Mouse (Mus musculus): ENCODE data around the gene Gm49368. TPM values are rescaled to one million over a fixed set of nuclear protein-coding genes. Genes with fewer than 3 reads are reported as not detected.

Gm49368 gene
- polyA plus RNA-seq, 1 experiment from 2014 or later, result not detected

DNA sequence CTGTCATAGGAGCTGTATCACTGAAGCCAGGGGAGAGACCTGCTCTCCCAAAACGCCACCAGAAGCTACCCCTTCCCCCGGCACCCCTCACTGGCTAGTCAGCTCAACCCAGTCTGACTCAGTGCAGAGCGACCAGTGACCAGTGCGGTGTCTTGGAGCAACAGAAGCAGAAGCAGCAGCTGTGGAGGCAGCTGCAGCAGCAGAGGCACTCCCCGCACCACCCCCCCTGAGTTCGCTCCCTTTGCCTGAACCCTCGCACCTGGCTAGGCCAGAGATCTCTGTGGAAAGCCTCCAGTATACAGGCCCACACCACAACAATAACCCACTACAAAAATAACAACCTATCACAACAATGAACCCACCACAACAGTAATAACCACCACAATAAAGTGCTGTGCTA, 3.9 kb upstream of the Gm49368 start:
- Histone ChIP-seq H3K27ac (replicated peaks) (no peak overlapping the region), H3K36me3 (no peaks in the 10 kb centered on the region), H3K9me3 (replicated peaks) (no peaks in the 10 kb centered on the region), H3K4me1 (no peaks in the 10 kb centered on the region), H3K4me3 (replicated peaks) (no peak overlapping the region), H3K9ac (replicated peaks) (no peak overlapping the region), H3K27me3 (replicated peaks) (no peaks in the 10 kb centered on the region), H3K4me2 (no peak overlapping the region)
- no peak for ATAC-seq (ENCODE audit: low FRiP score)
- 80% methylated on average over 7 of the region's 7 CpGs for WGBS

DNA sequence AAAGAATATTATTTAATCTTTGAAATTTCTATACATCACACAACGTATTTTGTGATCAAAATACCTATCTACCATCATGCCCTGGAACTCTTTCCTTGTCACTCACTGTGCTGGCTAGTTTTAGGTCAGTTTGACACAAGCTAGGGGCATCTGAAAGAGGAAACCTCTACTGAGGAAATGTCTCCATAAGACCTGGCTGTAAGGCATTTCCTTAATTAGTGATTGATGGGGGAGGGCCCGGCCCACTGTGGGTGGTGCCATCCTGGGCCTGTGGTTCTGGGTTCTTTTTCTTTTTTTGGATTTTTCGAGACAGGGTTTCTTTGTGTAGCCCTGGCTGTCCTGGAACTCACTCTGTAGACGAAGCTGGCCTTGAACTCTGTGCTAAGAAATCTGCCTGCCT, 3.4 kb upstream of the Gm49368 start:
- Histone ChIP-seq H3K9me3 (replicated peaks) (no peaks in the 10 kb centered on the region), H3K4me1 (no peaks in the 10 kb centered on the region), H3K4me3 (replicated peaks) (no peak overlapping the region), H3K27ac (replicated peaks) (no peak overlapping the region), H3K9ac (replicated peaks) (no peak overlapping the region), H3K27me3 (replicated peaks) (no peaks in the 10 kb centered on the region), H3K36me3 (no peaks in the 10 kb centered on the region), H3K4me2 (no peak overlapping the region)
- 77% methylated on average over 4 of the region's 4 CpGs for WGBS
- no peak for ATAC-seq (ENCODE audit: low FRiP score)

DNA sequence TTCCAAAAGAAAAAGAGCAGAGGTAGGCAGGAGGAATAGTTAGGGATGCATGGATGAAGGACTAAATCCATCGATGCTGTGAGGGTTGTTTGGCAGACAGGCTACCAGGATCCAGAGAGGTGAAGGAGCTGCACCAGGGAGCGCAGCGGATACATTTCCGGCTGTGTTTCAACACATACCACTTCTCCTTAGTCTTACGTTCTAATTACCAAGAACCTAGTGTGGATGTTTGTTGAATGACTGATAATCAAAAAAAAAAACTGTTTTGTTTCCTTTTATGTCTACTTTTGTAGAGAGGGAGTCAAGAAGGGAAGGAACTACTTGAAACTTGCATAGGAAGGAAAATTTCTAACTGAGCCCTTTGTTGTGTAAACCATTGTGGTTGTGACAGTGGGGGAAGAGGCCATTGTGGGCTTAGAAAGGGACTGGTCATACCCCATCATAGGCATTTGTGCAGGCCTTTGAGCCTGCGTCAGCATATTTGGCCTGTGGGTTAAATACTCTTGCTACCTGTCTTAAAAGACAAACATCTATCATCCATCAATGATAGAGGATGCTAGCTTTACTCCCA, 813 bp downstream of the Gm49368 start:
- 79% methylated on average over 6 of the region's 6 CpGs for WGBS
- no peaks in the 10 kb centered on the region for H3K4me1 ChIP-seq
- no peaks in the 10 kb centered on the region for H3K36me3 ChIP-seq
- no peak overlapping the region for H3K4me2 ChIP-seq
- H3K27ac ChIP-seq (replicated peaks), result no peak overlapping the region
- H3K9me3 ChIP-seq (replicated peaks), result no peaks in the 10 kb centered on the region
- H3K9ac ChIP-seq (replicated peaks), result no peak overlapping the region
- no peak for ATAC-seq (ENCODE audit: low FRiP score)
- no peak overlapping the region for H3K4me3 ChIP-seq (replicated peaks)
- H3K27me3 ChIP-seq (replicated peaks), result no peaks in the 10 kb centered on the region

DNA sequence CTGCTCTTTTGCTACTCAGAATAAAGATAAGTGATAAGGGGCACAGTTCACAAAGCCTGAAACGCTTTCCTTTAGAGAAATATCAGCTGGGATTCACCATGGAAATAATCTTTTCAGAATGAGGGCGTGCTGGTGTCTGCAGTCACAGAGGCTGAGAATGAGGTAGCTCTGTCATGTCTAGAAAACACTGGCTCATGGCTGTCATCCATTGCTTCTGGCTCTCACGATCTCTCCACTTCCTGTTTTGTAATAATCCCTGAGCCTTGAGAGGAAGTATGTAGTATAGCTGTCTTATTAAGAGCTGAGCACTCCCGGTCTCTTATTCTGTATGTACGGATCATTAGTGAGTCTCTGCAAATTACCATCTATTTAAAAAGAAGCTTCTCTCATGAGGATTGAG, 3.1 kb downstream of the Gm49368 start:
- WGBS, result 80% methylated on average over 5 of the region's 5 CpGs
- Histone ChIP-seq H3K4me3 (replicated peaks) (no peak overlapping the region), H3K27ac (replicated peaks) (no peak overlapping the region), H3K9me3 (replicated peaks) (no peaks in the 10 kb centered on the region), H3K4me2 (no peak overlapping the region), H3K36me3 (no peaks in the 10 kb centered on the region), H3K4me1 (no peaks in the 10 kb centered on the region), H3K9ac (replicated peaks) (no peak overlapping the region), H3K27me3 (replicated peaks) (no peaks in the 10 kb centered on the region)
- ATAC-seq (ENCODE audit: low FRiP score), result no peak

DNA sequence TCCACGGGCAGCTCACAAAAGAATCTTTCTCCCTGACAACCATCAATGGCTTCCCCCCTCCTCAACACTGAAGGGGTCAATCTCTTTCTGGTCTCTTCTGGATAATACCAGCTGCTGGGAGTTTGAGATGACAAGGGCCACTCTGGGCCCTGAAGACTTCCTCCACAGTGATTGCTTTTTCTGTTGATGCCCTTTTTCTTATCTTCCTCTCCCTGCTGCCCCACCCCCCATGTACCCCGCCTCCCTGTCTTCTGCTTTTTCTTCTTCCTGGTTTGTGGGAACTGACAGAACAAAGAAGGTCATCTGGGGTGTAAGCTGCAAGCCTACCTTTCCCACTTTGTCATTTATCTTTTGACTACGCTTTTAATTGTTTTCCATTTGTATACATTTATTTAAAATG, 5.4 kb downstream of the Gm49368 start:
- no peaks in the 10 kb centered on the region for H3K4me1 ChIP-seq
- no peak overlapping the region for H3K4me2 ChIP-seq
- no peak overlapping the region for H3K4me3 ChIP-seq (replicated peaks)
- WGBS, result 74% methylated on average over 3 of the region's 3 CpGs
- no peak overlapping the region for H3K27ac ChIP-seq (replicated peaks)
- no peak overlapping the region for H3K9ac ChIP-seq (replicated peaks)
- H3K27me3 ChIP-seq (replicated peaks), result no peaks in the 10 kb centered on the region
- no peaks in the 10 kb centered on the region for H3K36me3 ChIP-seq
- no peaks in the 10 kb centered on the region for H3K9me3 ChIP-seq (replicated peaks)
- no peak for ATAC-seq (ENCODE audit: low FRiP score)

DNA sequence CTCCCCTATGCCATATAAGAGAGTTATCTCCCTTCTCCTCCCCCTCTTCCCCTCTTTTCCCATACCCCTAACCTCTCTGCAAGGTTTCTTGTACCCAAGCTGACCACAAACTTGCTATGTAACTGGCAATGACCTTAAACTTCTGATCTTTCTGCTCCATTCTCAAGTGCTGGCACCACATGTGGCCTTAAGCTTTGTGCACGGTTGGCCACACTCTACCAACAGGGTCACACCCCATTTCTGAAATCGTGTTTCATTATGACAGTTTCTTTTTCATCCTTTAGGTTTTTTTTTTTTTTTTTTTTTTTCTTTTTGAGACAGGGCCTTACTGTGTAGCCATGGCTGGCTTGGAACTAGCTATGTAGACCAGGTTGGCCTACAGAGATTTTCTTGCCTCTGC, 7.4 kb downstream of the Gm49368 start:
- WGBS, result 71% methylated on average over 2 of the region's 2 CpGs
- H3K27ac ChIP-seq (replicated peaks), result no peak overlapping the region
- no peaks in the 10 kb centered on the region for H3K9me3 ChIP-seq (replicated peaks)
- H3K36me3 ChIP-seq, result no peaks in the 10 kb centered on the region
- H3K4me1 ChIP-seq, result no peaks in the 10 kb centered on the region
- H3K27me3 ChIP-seq (replicated peaks), result no peaks in the 10 kb centered on the region
- H3K9ac ChIP-seq (replicated peaks), result no peak overlapping the region
- H3K4me2 ChIP-seq, result no peak overlapping the region
- H3K4me3 ChIP-seq (replicated peaks), result no peak overlapping the region
- ATAC-seq (ENCODE audit: low FRiP score), result no peak

DNA sequence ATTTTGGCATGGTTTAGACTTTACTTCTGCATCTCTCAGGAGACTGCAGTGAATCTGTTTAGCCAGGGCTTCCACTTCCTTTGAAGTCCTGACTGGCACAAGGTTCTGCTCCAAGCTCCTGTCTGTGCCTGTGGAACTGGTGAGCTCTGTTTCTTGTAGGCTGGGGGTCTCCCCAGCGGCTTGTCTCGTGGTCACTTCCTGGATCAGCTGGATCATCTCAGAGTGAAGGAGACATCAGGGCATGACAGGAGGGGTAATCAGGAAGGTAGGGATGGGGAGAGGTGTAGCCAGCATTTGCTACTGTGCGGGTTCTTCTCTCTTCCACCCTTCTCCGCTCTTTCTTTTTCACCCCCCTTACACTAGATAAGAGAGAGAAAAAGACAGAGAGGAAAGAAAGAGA, 9.3 kb downstream of the Gm49368 start:
- Histone ChIP-seq H3K27ac (replicated peaks) (no peak overlapping the region), H3K4me3 (replicated peaks) (no peak overlapping the region), H3K9me3 (replicated peaks) (no peaks in the 10 kb centered on the region), H3K36me3 (no peaks in the 10 kb centered on the region), H3K27me3 (replicated peaks) (no peaks in the 10 kb centered on the region), H3K4me1 (no peaks in the 10 kb centered on the region), H3K9ac (replicated peaks) (no peak overlapping the region), H3K4me2 (no peak overlapping the region)
- WGBS, result 88% methylated on average over 4 of the region's 4 CpGs
- no peak for ATAC-seq (ENCODE audit: low FRiP score)

DNA sequence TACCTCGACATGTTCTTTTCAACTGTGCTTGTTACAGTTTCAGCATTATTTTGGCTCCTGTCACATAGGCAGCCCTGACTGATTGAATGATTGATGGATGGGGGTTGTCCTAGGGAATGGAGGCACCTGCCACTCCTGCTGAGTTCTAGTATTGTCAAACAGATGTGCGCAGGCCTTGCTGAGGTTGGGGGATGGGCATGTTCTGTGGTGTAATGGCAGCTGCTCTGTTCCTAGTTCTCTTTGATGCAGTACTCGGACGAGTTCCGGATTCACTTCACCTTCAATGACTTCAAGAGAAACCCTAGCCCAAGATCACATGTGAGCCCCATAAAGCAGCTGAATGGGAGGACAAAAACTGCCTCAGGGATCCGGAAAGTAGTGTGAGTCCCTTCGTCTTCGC, 17.5 kb downstream of the Gm49368 start:
- Histone ChIP-seq H3K27me3 (replicated peaks) (no peaks in the 10 kb centered on the region), H3K9ac (replicated peaks) (no peak overlapping the region), H3K27ac (replicated peaks) (no peak overlapping the region), H3K4me2 (no peak overlapping the region), H3K4me1 (no peaks in the 10 kb centered on the region), H3K36me3 (no peaks in the 10 kb centered on the region), H3K9me3 (replicated peaks) (no peaks in the 10 kb centered on the region), H3K4me3 (replicated peaks) (no peak overlapping the region)
- WGBS, result 77% methylated on average over 8 of the region's 8 CpGs
- ATAC-seq (ENCODE audit: low FRiP score), result no peak

DNA sequence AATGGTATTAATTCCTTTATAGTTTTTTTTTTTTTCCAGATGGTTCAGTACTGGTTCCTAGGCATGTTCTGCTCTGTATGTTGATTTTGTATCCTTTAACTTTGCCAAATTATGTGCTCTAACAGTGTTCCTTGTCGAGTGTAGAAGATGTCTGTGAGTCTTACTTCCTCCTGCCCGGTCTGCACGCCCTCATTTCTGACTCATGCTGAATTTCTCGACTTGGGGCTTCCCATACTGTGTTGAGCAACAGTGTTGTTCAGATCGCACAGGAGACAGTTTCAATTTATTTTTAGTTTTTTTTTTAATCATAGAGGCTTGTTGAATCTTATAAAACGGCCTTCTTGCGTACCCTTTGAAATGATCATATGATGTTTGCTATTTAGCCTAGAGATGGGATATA, 26.7 kb downstream of the Gm49368 start:
- no peak overlapping the region for H3K9ac ChIP-seq (replicated peaks)
- no peaks in the 10 kb centered on the region for H3K4me1 ChIP-seq
- H3K4me2 ChIP-seq, result no peak overlapping the region
- no peak overlapping the region for H3K27ac ChIP-seq (replicated peaks)
- no peak overlapping the region for H3K4me3 ChIP-seq (replicated peaks)
- no peaks in the 10 kb centered on the region for H3K27me3 ChIP-seq (replicated peaks)
- no peak for ATAC-seq (ENCODE audit: low FRiP score)
- WGBS, result 86% methylated on average over 7 of the region's 7 CpGs
- no peaks in the 10 kb centered on the region for H3K36me3 ChIP-seq
- no peaks in the 10 kb centered on the region for H3K9me3 ChIP-seq (replicated peaks)

DNA sequence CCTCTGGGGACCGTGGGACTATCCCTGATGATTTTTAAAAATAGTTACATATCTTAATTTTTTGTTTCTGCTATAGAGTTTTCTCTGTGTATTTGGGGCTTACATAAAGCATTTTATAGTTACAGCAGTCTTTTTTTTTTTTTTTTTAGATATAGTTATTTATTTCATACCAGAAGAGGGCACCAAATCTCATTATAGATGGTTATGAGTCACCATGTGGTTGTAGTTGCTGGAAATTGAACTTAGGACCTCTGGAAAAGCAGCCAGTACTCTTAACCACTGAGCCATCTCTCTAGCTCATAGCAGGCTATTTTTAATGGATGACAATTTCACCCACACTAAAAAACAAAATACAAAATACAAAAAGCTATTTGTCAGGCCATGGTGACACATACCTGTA, 35.7 kb downstream of the Gm49368 start:
- Histone ChIP-seq H3K36me3 (no peaks in the 10 kb centered on the region), H3K9me3 (replicated peaks) (no peaks in the 10 kb centered on the region), H3K4me2 (no peak overlapping the region), H3K9ac (replicated peaks) (no peak overlapping the region), H3K4me1 (no peaks in the 10 kb centered on the region), H3K4me3 (replicated peaks) (no peak overlapping the region), H3K27ac (replicated peaks) (no peak overlapping the region), H3K27me3 (replicated peaks) (no peaks in the 10 kb centered on the region)
- WGBS, result 82% methylated on average over 1 of the region's 1 CpGs
- no peak for ATAC-seq (ENCODE audit: low FRiP score)

DNA sequence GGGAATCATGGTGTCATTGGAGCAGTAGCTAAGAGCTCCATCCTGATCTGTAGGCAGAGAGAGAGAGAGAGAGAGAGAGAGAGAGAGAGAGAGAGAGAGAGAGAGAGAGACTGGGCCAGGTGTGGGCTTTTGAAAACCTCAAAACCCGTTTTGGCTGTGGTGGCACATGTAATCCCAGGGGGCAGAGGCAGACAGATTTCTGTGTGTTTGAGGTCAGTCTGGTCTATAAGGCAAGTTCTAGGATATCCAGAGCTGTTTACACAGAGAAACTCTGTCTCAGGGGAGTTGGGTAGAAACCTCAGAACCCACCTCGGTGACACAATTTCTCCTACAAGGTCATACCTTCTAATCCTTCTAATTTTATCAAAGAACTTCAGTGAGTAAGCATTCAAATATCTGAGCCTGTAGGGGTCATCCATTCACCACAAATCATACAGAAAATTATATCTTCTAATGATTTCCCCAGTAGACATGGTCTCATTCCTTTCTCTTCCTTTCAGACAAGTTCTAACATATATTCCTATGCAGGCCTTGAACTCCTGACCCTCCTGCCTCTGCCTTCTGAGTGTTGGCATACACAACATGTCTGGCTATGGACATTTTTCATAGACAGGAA, 38.4 kb downstream of the Gm49368 start:
- ATAC-seq (ENCODE audit: low FRiP score), result no peak
- Histone ChIP-seq H3K4me2 (no peak overlapping the region), H3K36me3 (no peaks in the 10 kb centered on the region)

DNA sequence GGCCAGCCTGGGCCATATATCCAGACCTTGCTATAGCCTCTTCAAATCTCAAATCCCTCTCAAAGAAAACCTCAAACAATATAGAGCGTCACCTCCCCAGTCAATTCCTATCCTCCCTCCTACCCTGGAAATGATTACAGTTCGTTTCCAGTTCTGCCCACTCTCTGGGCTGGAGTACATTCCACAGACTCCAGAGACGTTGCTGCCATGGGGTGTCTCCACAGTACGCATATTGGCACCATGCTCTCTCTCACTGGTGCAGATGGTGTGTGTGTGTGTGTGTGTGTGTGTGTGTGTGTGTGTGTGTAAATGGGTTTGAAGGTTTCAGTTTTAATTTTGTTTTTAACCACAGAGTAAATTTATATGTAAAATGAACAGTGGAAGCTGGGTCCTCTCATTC, 42.8 kb downstream of the Gm49368 start:
- Histone ChIP-seq H3K9me3 (replicated peaks) (no peaks in the 10 kb centered on the region), H3K27ac (replicated peaks) (no peak overlapping the region), H3K36me3 (no peaks in the 10 kb centered on the region), H3K4me1 (no peaks in the 10 kb centered on the region), H3K4me2 (no peak overlapping the region), H3K4me3 (replicated peaks) (no peak overlapping the region), H3K9ac (replicated peaks) (no peak overlapping the region), H3K27me3 (replicated peaks) (no peaks in the 10 kb centered on the region)
- no peak for ATAC-seq (ENCODE audit: low FRiP score)
- WGBS, result 63% methylated on average over 4 of the region's 4 CpGs

More for the DNA sequence above, 38.4 kb downstream of the Gm49368 start:
- H3K4me3 ChIP-seq (replicated peaks), result no peak overlapping the region
- no peak overlapping the region for H3K9ac ChIP-seq (replicated peaks)
- no peaks in the 10 kb centered on the region for H3K9me3 ChIP-seq (replicated peaks)
- H3K4me1 ChIP-seq, result no peaks in the 10 kb centered on the region
- WGBS, result 85% methylated on average over 2 of the region's 2 CpGs
- no peak overlapping the region for H3K27ac ChIP-seq (replicated peaks)
- H3K27me3 ChIP-seq (replicated peaks), result no peaks in the 10 kb centered on the region

Measured in neural tube, embryonic 15.5 days (tissue).